Mouse (Mus musculus): Measurements from ENCODE around the gene P4hb.
"Not testable (repeated sequence)": the region's sequence is repeated elsewhere in the genome, so short reads cannot be mapped to it uniquely, and the experiment has no call there.

GRCm38 (mm10) chr11:120582982-120583293, 9.9 kb upstream of the P4hb start:
- TF ChIP-seq CTCF (IDR thresholded peaks at IDR 0.05; ENCODE audit: borderline replicate concordance, insufficient read depth, low read length); POLR2A (IDR thresholded peaks at IDR 0.05; ENCODE audit: low read depth, low read length): not testable (repeated sequence)
